Mouse (Mus musculus) lung, postnatal 0 days (tissue): ENCODE data around the gene Manbal. TPM values are rescaled to one million over a fixed set of nuclear protein-coding genes. Genes with fewer than 3 reads are reported as not detected.

Experiments used
- ATAC-seq: fragments of 200-750 bp; cut with Nextera tagmentation; 2 replicates; pipeline ENCODE4 v1.8.0; 2017; ENCODE audit warnings: moderate library complexity
- DNase-seq: peaks from one replicate; pipeline ENCODE4 v3.0.0-alpha.2; 2016; ENCODE audit warnings: low spot score
- H3K27ac ChIP-seq: fragments of 300-500 bp; sonication (generic); 2 replicates; pipeline ENCODE4 v1.5.1; 2014; ENCODE audit warnings: antibody characterized with exemption, mild to moderate bottlenecking, low read length, mixed read lengths
- H3K27me3 ChIP-seq: fragments of 300-500 bp; sonication (generic); replicated peaks from 2 replicates; pipeline ENCODE4 v1.6.1; 2014; ENCODE audit warnings: low read length, mixed read lengths; ENCODE audit not compliant: insufficient read depth
- H3K36me3 ChIP-seq: fragments of 300-500 bp; sonication (generic); 2 replicates; pipeline ENCODE4 v1.6.1; 2014; ENCODE audit warnings: low read length, mixed read lengths; ENCODE audit not compliant: insufficient read depth
- H3K4me1 ChIP-seq: fragments of 300-500 bp; sonication (generic); 2 replicates; pipeline ENCODE4 v1.6.1; 2014; ENCODE audit warnings: antibody characterized with exemption, low read depth, low read length, mixed read lengths; ENCODE audit not compliant: insufficient read depth
- H3K4me2 ChIP-seq: fragments of 300-500 bp; sonication (generic); replicated peaks from 2 replicates; pipeline ENCODE4 v1.6.1; 2014; ENCODE audit warnings: low read depth, mild to moderate bottlenecking, low read length, moderate library complexity, mixed read lengths
- H3K4me3 ChIP-seq: fragments of 300-500 bp; sonication (generic); 2 replicates; pipeline ENCODE4 v1.5.1; 2014; ENCODE audit warnings: low read depth, low read length
- H3K9ac ChIP-seq: fragments of 300-500 bp; sonication (generic); replicated peaks from 2 replicates; pipeline ENCODE4 v1.6.1; 2014; ENCODE audit warnings: low read depth, mild to moderate bottlenecking
- H3K9me3 ChIP-seq: fragments of 300-500 bp; sonication (generic); 2 replicates; pipeline ENCODE4 v1.6.1; 2016; ENCODE audit warnings: low read length, mixed read lengths
- CTCF ChIP-seq: IDR thresholded peaks from 2 replicates; pipeline ENCODE4 v1.5.1; 2016; ENCODE audit warnings: antibody characterized with exemption, mild to moderate bottlenecking
- EP300 ChIP-seq: IDR thresholded peaks from 2 replicates; pipeline ENCODE4 v1.6.1; 2016; ENCODE audit warnings: antibody characterized with exemption, mild to moderate bottlenecking, control low read depth
- WGBS: fragments of 180-500 bp; shearing (Covaris S2); extraction: QIAGEN DNeasy Blood & Tissue Kit; methylation state at CpG from one replicate; pipeline ENCODE4 v1.1.7; 2014; 5-methylcytosine and 5-hydroxymethylcytosine counted together
- polyA plus RNA-seq: library from polyadenylated mRNA; unstranded; fragments of >200 nt; fragmentation: Nextera tagmentation; extraction: Ambion mirVana; gene quantifications from 2 replicates; pipeline ENCODE4 v1.2.1, GENCODE M21; 2015

Manbal gene
- polyA plus RNA-seq, 1 experiment from 2014 or later, result 100 TPM

DNA sequence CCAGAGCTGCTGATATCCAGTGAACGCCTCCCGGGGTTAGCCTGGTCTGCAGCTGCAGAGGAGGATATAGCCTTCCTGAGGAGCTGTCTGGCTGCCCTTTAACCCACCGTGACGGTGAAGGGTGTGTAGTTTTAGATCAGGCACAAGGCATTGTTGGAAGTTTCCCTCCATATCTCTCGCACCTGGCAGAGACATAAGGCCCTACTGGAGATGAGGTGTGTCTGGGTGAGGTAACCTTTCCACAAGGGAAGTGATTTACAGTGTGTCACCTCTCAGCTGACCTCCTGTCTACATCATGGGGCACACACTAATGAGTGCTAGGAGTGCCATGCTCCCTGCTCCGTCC, 58.2 kb downstream of the Manbal start:
- DNase-seq (no peak), ATAC-seq (no peak)
- Histone ChIP-seq H3K27ac (peak overlapping the region; percentile 97), H3K36me3 (0 out of 2 replicates have a peak, but pooled peaks cover 3% of the 10 kb centered on the region), H3K9me3 (no peaks in the 10 kb centered on the region), H3K27me3 (no peaks in the 10 kb centered on the region), H3K4me1 (peaks cover 14% of the 10 kb centered on the region; the same call in 1 of the 2 replicates), H3K4me3 (no peak overlapping the region), H3K4me2 (peak overlapping the region; percentile 91), H3K9ac (no peak overlapping the region)
- WGBS, result 63% methylated on average over 6 of the region's 6 CpGs
- no peak for TF ChIP-seq CTCF
- no peak for TF ChIP-seq EP300

GRCm38 (mm10) chr2:157426171-157426570, 58.8 kb downstream of the Manbal start:
- DNase-seq, result peak; percentile 73
- H3K9ac ChIP-seq, result no peak overlapping the region
- peaks cover 14% of the 10 kb centered on the region; the same call in 1 of the 2 replicates for H3K4me1 ChIP-seq

DNA sequence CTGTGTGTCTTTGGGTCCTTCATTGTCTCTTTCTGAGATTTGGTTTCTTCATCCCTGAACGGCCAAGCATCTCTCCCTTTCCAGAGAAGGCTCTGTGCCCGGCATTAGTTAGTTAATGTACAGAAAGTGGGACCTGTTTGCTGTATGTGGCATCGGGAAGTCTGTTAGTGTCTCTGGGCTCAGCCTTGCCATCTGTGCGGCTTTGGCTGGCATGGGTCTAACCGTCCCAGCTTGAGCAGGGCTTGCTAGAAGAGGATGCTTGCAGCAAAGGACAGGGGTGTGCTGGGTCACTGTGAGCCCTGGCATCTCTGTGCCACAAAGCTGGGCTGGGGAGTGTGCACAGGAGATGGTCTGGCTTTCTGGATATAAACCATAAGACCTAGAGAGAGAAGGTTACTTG, 59.8 kb downstream of the Manbal start:
- peaks cover 14% of the 10 kb centered on the region; the same call in 1 of the 2 replicates for H3K4me1 ChIP-seq
- H3K36me3 ChIP-seq, result 0 out of 2 replicates have a peak, but pooled peaks cover 3% of the 10 kb centered on the region
- H3K27ac ChIP-seq, result no peak overlapping the region
- ATAC-seq (no peak), DNase-seq (no peak)
- H3K9ac ChIP-seq, result no peak overlapping the region
- H3K4me3 ChIP-seq, result no peak overlapping the region
- no peak for TF ChIP-seq CTCF
- no peak for TF ChIP-seq EP300
- no peaks in the 10 kb centered on the region for H3K27me3 ChIP-seq
- H3K4me2 ChIP-seq, result no peak overlapping the region
- H3K9me3 ChIP-seq, result no peaks in the 10 kb centered on the region
- WGBS, result 89% methylated on average over 5 of the region's 5 CpGs

More at GRCm38 (mm10) chr2:157426171-157426570, 58.8 kb downstream of the Manbal start:
- Histone ChIP-seq H3K4me3 (no peak overlapping the region), H3K27me3 (no peaks in the 10 kb centered on the region), H3K9me3 (no peaks in the 10 kb centered on the region), H3K27ac (peak overlapping the region; percentile 97), H3K4me2 (0 out of 2 replicates have a peak overlapping the region, but pooled peaks have one; percentile 11), H3K36me3 (0 out of 2 replicates have a peak, but pooled peaks cover 3% of the 10 kb centered on the region)
- WGBS, result 59% methylated on average over 6 of the region's 6 CpGs
- TF ChIP-seq EP300 (no peak), CTCF (no peak)
- no peak for ATAC-seq

- Histone ChIP-seq H3K4me2 (no peak overlapping the region), H3K4me1 (peaks cover 5% of the 10 kb centered on the region; the same call in 1 of the 2 replicates), H3K9me3 (no peaks in the 10 kb centered on the region), H3K27me3 (no peaks in the 10 kb centered on the region), H3K9ac (no peak overlapping the region), H3K27ac (no peak overlapping the region), H3K4me3 (no peak overlapping the region), H3K36me3 (0 out of 2 replicates have a peak, but pooled peaks cover 3% of the 10 kb centered on the region)
- DNase-seq (no peak), ATAC-seq (no peak)
- WGBS, result 75% methylated on average over 13 of the region's 13 CpGs
- TF ChIP-seq CTCF (no peak), EP300 (no peak)
Measured at GRCm38 (mm10) chr2:157428351-157429139, 61.2 kb downstream of the Manbal start.

- Histone ChIP-seq H3K27me3 (no peaks in the 10 kb centered on the region), H3K9me3 (no peaks in the 10 kb centered on the region), H3K36me3 (0 out of 2 replicates have a peak, but pooled peaks cover 3% of the 10 kb centered on the region), H3K4me2 (no peak overlapping the region), H3K4me1 (peaks cover 12% of the 10 kb centered on the region; the same call in 1 of the 2 replicates), H3K9ac (no peak overlapping the region), H3K4me3 (no peak overlapping the region), H3K27ac (no peak overlapping the region)
- 76% methylated on average over 7 of the region's 7 CpGs for WGBS
- TF ChIP-seq EP300 (no peak), CTCF (no peak)
- ATAC-seq (no peak), DNase-seq (no peak)
Measured at GRCm38 (mm10) chr2:157429735-157430134, 62.3 kb downstream of the Manbal start.

- WGBS, result 58% methylated on average over 4 of the region's 4 CpGs
- no peak for DNase-seq
- H3K4me2 ChIP-seq, result no peak overlapping the region
- TF ChIP-seq EP300 (no peak), CTCF (peak; percentile 44)
- no peaks in the 10 kb centered on the region for H3K27me3 ChIP-seq
- H3K4me3 ChIP-seq, result no peak overlapping the region
- no peaks in the 10 kb centered on the region for H3K9me3 ChIP-seq
- H3K36me3 ChIP-seq, result 0 out of 2 replicates have a peak, but pooled peaks cover 3% of the 10 kb centered on the region
- H3K4me1 ChIP-seq, result peaks cover 18% of the 10 kb centered on the region; the same call in 1 of the 2 replicates
- ATAC-seq, result no peak
- H3K9ac ChIP-seq, result no peak overlapping the region
- no peak overlapping the region for H3K27ac ChIP-seq
Measured at GRCm38 (mm10) chr2:157430667-157431429, 63.5 kb downstream of the Manbal start.
